In genomic region chr17:56874936-56875651, GRCm38 (mm10) we compare ENCODE assay signal across 24 mouse cellular contexts. TPM values are rescaled to one million over a fixed set of nuclear protein-coding genes. Genes with fewer than 3 reads are reported as not detected.
A peak's percentile ranks its signal among the peaks of the same experiment; 100 is the strongest.
DNase-seq lines count a peak whose midpoint lies in the region; TF ChIP-seq lines count a peak whose summit lies in the region.
"Had no signal": no experiment of that assay in that cellular context is flagged by ENCODE, and none has a peak within 500 bp of the region (broad histone marks: within the 10 kb centered on the region; RNA-seq: fewer than 3 reads in every experiment).

1700061G19Rik (plus strand) TSS chr17:56875477.

- no peak for DNase-seq in testis, postnatal 14 days (ENCODE audit: low spot score)
- DNase-seq in ES-E14 (ENCODE audit: low read depth, low spot score), result no peak
- DNase-seq in adrenal gland, postnatal 14 days, result peak; percentile 74
- DNase-seq in thymus, postnatal 25 days, result peak; percentile 48
- no peak for DNase-seq in frontal cortex, postnatal 25 days (ENCODE audit: low spot score in 2 of 2)
- no peak for DNase-seq in urinary bladder, postnatal 36 days (ENCODE audit: low spot score in 2 of 2)
- DNase-seq in left cerebral cortex, postnatal 4 days, result no peak
- DNase-seq: B cell, adult 2 months; cerebellum, adult 8-10 months; cerebellum, postnatal 36 days; gastrocnemius, postnatal 25 days; heart, adult 18-20 months; heart, postnatal 36 days; kidney, postnatal 25 days; midbrain, embryonic 14.5 days had no signal

- in situ Hi-C loops in ES-E14 (cut with MboI; ENCODE audit: low sequenced_read_pairs in 2 of 2, unreplicated experiment in 2 of 2), result no loop called here

- no peaks in the 10 kb centered on the region for H3K9me3 ChIP-seq in ES-E14 (ENCODE audit: control insufficient read depth, insufficient read depth, low read depth, low read length)
- H3K9me3 ChIP-seq: embryonic facial prominence, embryonic 12.5 days; hindbrain, embryonic 13.5 days; limb, embryonic 12.5 days; lung, embryonic 15.5 days had no signal

- H3K27me3 ChIP-seq in testis, adult 2 months (ENCODE audit: control insufficient read depth, insufficient read depth, low read length), result no peaks in the 10 kb centered on the region
- H3K27me3 ChIP-seq: embryonic facial prominence, embryonic 12.5 days; limb, embryonic 12.5 days; lung, embryonic 15.5 days had no signal

- peaks cover 10% of the 10 kb centered on the region for H3K4me1 ChIP-seq in testis, adult 2 months (ENCODE audit: control insufficient read depth, insufficient read depth, low read length)
- peaks cover 13 to 34% of the 10 kb centered on the region in 2 experiments; a peak in 3 of 4 replicates for H3K4me1 ChIP-seq in ES-E14 (ENCODE audit: control insufficient read depth in 2 of 2, insufficient read depth in 2 of 2, low read length in 2 of 2, poor library complexity in 1 of 2)
- H3K4me1 ChIP-seq: embryonic facial prominence, embryonic 12.5 days; hindbrain, embryonic 13.5 days; limb, embryonic 12.5 days; lung, embryonic 15.5 days had no signal

- peak within 1 kb of the TSS; percentile 85 for H3K4me3 ChIP-seq in testis, adult 2 months (ENCODE audit: control insufficient read depth, low read depth, low read length)
- H3K4me3 ChIP-seq in ES-E14 (ENCODE audit: insufficient read depth in 1 of 2, low read depth in 1 of 2, low read length in 2 of 2, poor library complexity in 1 of 2, severe bottlenecking in 1 of 2), result no peak within 1 kb of the TSS
- H3K4me3 ChIP-seq: embryonic facial prominence, embryonic 12.5 days; hindbrain, embryonic 13.5 days; limb, embryonic 12.5 days; lung, embryonic 15.5 days had no signal

- intact Hi-C loops in left cerebral cortex, postnatal 4 days (cut with DNase I), result no loop called here

- TF ChIP-seq CTCF in testis, adult 2 months (IDR thresholded peaks at IDR 0.05; ENCODE audit: control insufficient read depth, insufficient read depth, insufficient replicate concordance, low read depth, low read length), result no peak

- H3K27ac ChIP-seq in testis, adult 2 months (ENCODE audit: control insufficient read depth, insufficient read depth, low read depth, low read length), result peak within 1 kb of the TSS; percentile 10; the same call in 1 of the 2 replicates
- H3K27ac ChIP-seq in ES-E14 (ENCODE audit: insufficient read depth, low read depth, low read length, poor library complexity, severe bottlenecking), result peak within 1 kb of the TSS; percentile 32
- H3K27ac ChIP-seq: embryonic facial prominence, embryonic 12.5 days; hindbrain, embryonic 13.5 days; limb, embryonic 12.5 days; lung, embryonic 15.5 days had no signal

- TF ChIP-seq POLR2A in testis, adult 2 months (IDR thresholded peaks at IDR 0.05; ENCODE audit: control insufficient read depth, low read depth, low read length), result peak; percentile 66; the same call in 1 of the 2 replicates

- no peaks in the 10 kb centered on the region for H3K36me3 ChIP-seq in testis, adult 2 months (ENCODE audit: control insufficient read depth, insufficient read depth, low read length)
- H3K36me3 ChIP-seq in ES-E14 (ENCODE audit: control insufficient read depth, insufficient read depth, low read length, poor library complexity, severe bottlenecking), result no peaks in the 10 kb centered on the region
- H3K36me3 ChIP-seq: embryonic facial prominence, embryonic 12.5 days; hindbrain, embryonic 13.5 days; limb, embryonic 12.5 days; lung, embryonic 15.5 days had no signal

- H3K9ac ChIP-seq in ES-E14 (ENCODE audit: insufficient read depth, low read depth, low read length, poor library complexity, severe bottlenecking), result no peak within 1 kb of the TSS; the same call in 1 of the 2 replicates
- H3K9ac ChIP-seq: embryonic facial prominence, embryonic 12.5 days; hindbrain, embryonic 13.5 days; limb, embryonic 12.5 days; lung, embryonic 15.5 days had no signal

TF ChIP-seq in ES-E14, 5 proteins besides CTCF, POLR2A, EP300 and RAD21:
- TF ChIP-seq ZC3H11A (IDR thresholded peaks at IDR 0.05; ENCODE audit: borderline replicate concordance, low read depth, low read length) (no peak), ZNF384 (IDR thresholded peaks at IDR 0.05; ENCODE audit: low read depth, low read length) (no peak), MAFK (IDR thresholded peaks at IDR 0.05; ENCODE audit: insufficient read depth, low read depth, low read length) (no peak), CHD2 (IDR thresholded peaks at IDR 0.05; ENCODE audit: low read depth, low read length) (no peak), HCFC1 (IDR thresholded peaks at IDR 0.05; ENCODE audit: borderline replicate concordance, insufficient read depth, low read length) (no peak)

RNA-seq across cellular contexts. Expression of gene 1700061G19Rik, which starts in this region (rescaled TPM):
- polyA plus RNA-seq in testis, adult 2 months (2012; rRNA removed), result 157 and 164 TPM in 2 replicates
- total RNA-seq in ES-E14 (2012; rRNA removed), result 17.3 and 24.0 TPM in 2 replicates
- 7.2 and 7.3 TPM in 2 replicates for total RNA-seq in adrenal gland, postnatal 14 days (2021)
- under 1 TPM; 0.16 to 0.56 TPM for total RNA-seq in left cerebral cortex, postnatal 4 days (2021)
- total RNA-seq: gastrocnemius, adult 18-20 months; gastrocnemius, postnatal 25 days; heart, adult 18-20 months; heart, postnatal 36 days; liver, adult 2 months; monocyte, adult 5-6 weeks had no signal
- polyA plus RNA-seq: Patski had no signal

Comparison
In these comparisons a context has a peak if more than half of its experiments do, and no peak if none do; other contexts are left out.
1. DNase-seq: peak in adrenal gland, postnatal 14 days (single experiment) and thymus, postnatal 25 days (single experiment); none in testis, postnatal 14 days (single experiment), ES-E14 (single experiment), frontal cortex, postnatal 25 days (0 of 2), urinary bladder, postnatal 36 days (0 of 2) and left cerebral cortex, postnatal 4 days (single experiment).